Mouse (Mus musculus) C2C12 (cell line): ENCODE results near the gene Kifap3.

Source experiments
- CEBPB ChIP-seq: IDR thresholded peaks from one replicate; pipeline ENCODE4 v1.6.1; 2011; ENCODE audit warnings: low read depth, mild to moderate bottlenecking, control low read depth, moderate library complexity
- CTCF ChIP-seq: IDR thresholded peaks from one replicate; pipeline ENCODE4 v1.5.1; 2011; ENCODE audit not compliant: control insufficient read depth, insufficient read depth, insufficient read length
- MAX ChIP-seq: IDR thresholded peaks from one replicate; pipeline ENCODE4 v1.6.1; 2011; ENCODE audit warnings: mild to moderate bottlenecking, control low read depth
- MYOD1 ChIP-seq: IDR thresholded peaks from one replicate; pipeline ENCODE4 v1.6.1; 2011; ENCODE audit warnings: low read depth; ENCODE audit not compliant: control insufficient read depth, insufficient read length
- MYOG ChIP-seq: IDR thresholded peaks from one replicate; pipeline ENCODE4 v1.6.1; 2011; ENCODE audit not compliant: control insufficient read depth, insufficient read length; ENCODE audit errors: extremely low read depth
- USF1 ChIP-seq: IDR thresholded peaks from one replicate; pipeline ENCODE4 v1.6.1; 2011; ENCODE audit warnings: low read depth, mild to moderate bottlenecking, control low read depth, moderate library complexity

- TF ChIP-seq CTCF: no peak
- no peak for TF ChIP-seq MAX
- TF ChIP-seq MYOG: no peak
- TF ChIP-seq CEBPB: no peak
- no peak for TF ChIP-seq USF1
- TF ChIP-seq MYOD1: no peak
Observed at GRCm38 (mm10) chr1:163899575-163899974, 120.2 kb downstream of the Kifap3 start.
